Mouse (Mus musculus): ENCODE data around the gene Rbm14. TPM values are rescaled to one million over a fixed set of nuclear protein-coding genes. Genes with fewer than 3 reads are reported as not detected.

Rbm14 gene
- total RNA-seq, 1 experiment, result 91.7 TPM

- H3K9me3 ChIP-seq (ENCODE audit: control insufficient read depth, insufficient read depth, low read depth, low read length), result no peaks in the 10 kb centered on the region
- no peak for TF ChIP-seq ZNF384 (IDR thresholded peaks at IDR 0.05; ENCODE audit: low read depth, low read length)
- no peak for TF ChIP-seq MAFK (IDR thresholded peaks at IDR 0.05; ENCODE audit: insufficient read depth, low read depth, low read length)
- no peak for TF ChIP-seq CHD2 (IDR thresholded peaks at IDR 0.05; ENCODE audit: low read depth, low read length)
- TF ChIP-seq ZC3H11A (IDR thresholded peaks at IDR 0.05; ENCODE audit: borderline replicate concordance, low read depth, low read length), result no peak
- TF ChIP-seq HCFC1 (IDR thresholded peaks at IDR 0.05; ENCODE audit: borderline replicate concordance, insufficient read depth, low read length), result no peak
- no peak within 1 kb of the TSS for H3K27ac ChIP-seq (ENCODE audit: insufficient read depth, low read depth, low read length, poor library complexity, severe bottlenecking)
- in situ Hi-C loops (cut with MboI; ENCODE audit: low sequenced_read_pairs in 2 of 2, unreplicated experiment in 2 of 2), result no loop called here
- DNase-seq (ENCODE audit: low read depth, low spot score), result no peak
- peak within 1 kb of the TSS; percentile 67 to 73 for H3K4me3 ChIP-seq (ENCODE audit: insufficient read depth in 1 of 2, low read depth in 1 of 2, low read length in 2 of 2, poor library complexity in 1 of 2, severe bottlenecking in 1 of 2)
- peaks cover 7% of the 10 kb centered on the region in 2 experiments for H3K4me1 ChIP-seq (ENCODE audit: control insufficient read depth in 2 of 2, insufficient read depth in 2 of 2, low read length in 2 of 2, poor library complexity in 1 of 2)
- no peaks in the 10 kb centered on the region for H3K36me3 ChIP-seq (ENCODE audit: control insufficient read depth, insufficient read depth, low read length, poor library complexity, severe bottlenecking)
- peak within 1 kb of the TSS; percentile 64 for H3K9ac ChIP-seq (ENCODE audit: insufficient read depth, low read depth, low read length, poor library complexity, severe bottlenecking)
Observed at GRCm38 (mm10) chr19:4854552-4855469, 43.4 kb upstream of the Rbm14 start, which contains the start of gene Ctsf. Ctsf (plus strand) TSS chr19:4855130.

GRCm38 (mm10) chr19:4850281-4850680 lies 38.8 kb upstream of the Rbm14 start:
- Histone ChIP-seq H3K4me1 (ENCODE audit: control insufficient read depth in 2 of 2, insufficient read depth in 2 of 2, low read length in 2 of 2, poor library complexity in 1 of 2) (peaks cover 8 to 14% of the 10 kb centered on the region in 2 experiments), H3K4me3 (ENCODE audit: insufficient read depth in 1 of 2, low read depth in 1 of 2, low read length in 2 of 2, poor library complexity in 1 of 2, severe bottlenecking in 1 of 2) (no peak overlapping the region), H3K9me3 (ENCODE audit: control insufficient read depth, insufficient read depth, low read depth, low read length) (no peaks in the 10 kb centered on the region), H3K36me3 (ENCODE audit: control insufficient read depth, insufficient read depth, low read length, poor library complexity, severe bottlenecking) (no peaks in the 10 kb centered on the region), H3K27ac (ENCODE audit: insufficient read depth, low read depth, low read length, poor library complexity, severe bottlenecking) (peak overlapping the region; percentile 42; the same call in 1 of the 2 replicates), H3K9ac (ENCODE audit: insufficient read depth, low read depth, low read length, poor library complexity, severe bottlenecking) (peak overlapping the region; percentile 0; the same call in 1 of the 2 replicates)
- no peak for DNase-seq (ENCODE audit: low read depth, low spot score)
- TF ChIP-seq HCFC1 (IDR thresholded peaks at IDR 0.05; ENCODE audit: borderline replicate concordance, insufficient read depth, low read length), result no peak
- peak; percentile 81 for TF ChIP-seq ZNF384 (IDR thresholded peaks at IDR 0.05; ENCODE audit: low read depth, low read length)
- TF ChIP-seq CHD2 (IDR thresholded peaks at IDR 0.05; ENCODE audit: low read depth, low read length), result no peak
- no peak for TF ChIP-seq ZC3H11A (IDR thresholded peaks at IDR 0.05; ENCODE audit: borderline replicate concordance, low read depth, low read length)
- in situ Hi-C loops (cut with MboI; ENCODE audit: low sequenced_read_pairs in 2 of 2, unreplicated experiment in 2 of 2), result no loop called here

GRCm38 (mm10) chr19:4849800-4850199 lies 38.4 kb upstream of the Rbm14 start:
- Histone ChIP-seq H3K9ac (ENCODE audit: insufficient read depth, low read depth, low read length, poor library complexity, severe bottlenecking) (no peak overlapping the region), H3K36me3 (ENCODE audit: control insufficient read depth, insufficient read depth, low read length, poor library complexity, severe bottlenecking) (no peaks in the 10 kb centered on the region), H3K4me3 (ENCODE audit: insufficient read depth in 1 of 2, low read depth in 1 of 2, low read length in 2 of 2, poor library complexity in 1 of 2, severe bottlenecking in 1 of 2) (no peak overlapping the region), H3K9me3 (ENCODE audit: control insufficient read depth, insufficient read depth, low read depth, low read length) (no peaks in the 10 kb centered on the region), H3K4me1 (ENCODE audit: control insufficient read depth in 2 of 2, insufficient read depth in 2 of 2, low read length in 2 of 2, poor library complexity in 1 of 2) (peaks cover 8 to 14% of the 10 kb centered on the region in 2 experiments), H3K27ac (ENCODE audit: insufficient read depth, low read depth, low read length, poor library complexity, severe bottlenecking) (peak overlapping the region; percentile 42; the same call in 1 of the 2 replicates)
- in situ Hi-C loops (cut with MboI; ENCODE audit: low sequenced_read_pairs in 2 of 2, unreplicated experiment in 2 of 2), result no loop called here
- no peak for DNase-seq (ENCODE audit: low read depth, low spot score)
- TF ChIP-seq ZNF384 (IDR thresholded peaks at IDR 0.05; ENCODE audit: low read depth, low read length) (no peak), ZC3H11A (IDR thresholded peaks at IDR 0.05; ENCODE audit: borderline replicate concordance, low read depth, low read length) (no peak), HCFC1 (IDR thresholded peaks at IDR 0.05; ENCODE audit: borderline replicate concordance, insufficient read depth, low read length) (no peak), CHD2 (IDR thresholded peaks at IDR 0.05; ENCODE audit: low read depth, low read length) (no peak), MAFK (IDR thresholded peaks at IDR 0.05; ENCODE audit: insufficient read depth, low read depth, low read length) (no peak)

- Histone ChIP-seq H3K9ac (ENCODE audit: insufficient read depth, low read depth, low read length, poor library complexity, severe bottlenecking) (no peak overlapping the region), H3K4me1 (ENCODE audit: control insufficient read depth in 2 of 2, insufficient read depth in 2 of 2, low read length in 2 of 2, poor library complexity in 1 of 2) (peaks cover 3 to 14% of the 10 kb centered on the region in 2 experiments; a peak in 3 of 4 replicates), H3K36me3 (ENCODE audit: control insufficient read depth, insufficient read depth, low read length, poor library complexity, severe bottlenecking) (no peaks in the 10 kb centered on the region), H3K27ac (ENCODE audit: insufficient read depth, low read depth, low read length, poor library complexity, severe bottlenecking) (no peak overlapping the region), H3K4me3 (ENCODE audit: insufficient read depth in 1 of 2, low read depth in 1 of 2, low read length in 2 of 2, poor library complexity in 1 of 2, severe bottlenecking in 1 of 2) (no peak overlapping the region), H3K9me3 (ENCODE audit: control insufficient read depth, insufficient read depth, low read depth, low read length) (no peaks in the 10 kb centered on the region)
- in situ Hi-C loops (cut with MboI; ENCODE audit: low sequenced_read_pairs in 2 of 2, unreplicated experiment in 2 of 2), result no loop called here
- TF ChIP-seq MAFK (IDR thresholded peaks at IDR 0.05; ENCODE audit: insufficient read depth, low read depth, low read length), result no peak
- TF ChIP-seq ZC3H11A (IDR thresholded peaks at IDR 0.05; ENCODE audit: borderline replicate concordance, low read depth, low read length), result peak; percentile 43; the same call in 1 of the 2 replicates
- TF ChIP-seq HCFC1 (IDR thresholded peaks at IDR 0.05; ENCODE audit: borderline replicate concordance, insufficient read depth, low read length), result no peak
- no peak for DNase-seq (ENCODE audit: low read depth, low spot score)
Observed at GRCm38 (mm10) chr19:4847490-4847889, 36.1 kb upstream of the Rbm14 start.
